Mouse (Mus musculus) limb, embryonic 14.5 days (tissue): Measurements from ENCODE around the gene Rnaseh2b. TPM values are rescaled to one million over a fixed set of nuclear protein-coding genes. Genes with fewer than 3 reads are reported as not detected.
A peak's percentile ranks its signal among the peaks of the same experiment; 100 is the strongest.

Experiments used
- ATAC-seq: fragments of 200-750 bp; cut with Nextera tagmentation; 2 replicates; pipeline ENCODE4 v1.8.0; 2017; ENCODE audit warnings: low read depth, moderate number of reproducible peaks, moderate TSS enrichment; ENCODE audit not compliant: low FRiP score
- DNase-seq: peaks from one replicate; pipeline ENCODE4 v3.0.0-alpha.2; 2015; ENCODE audit warnings: low spot score
- H3K27ac ChIP-seq: fragments of 300-500 bp; sonication (generic); replicated peaks from 2 replicates; pipeline ENCODE4 v1.5.1; 2014; ENCODE audit warnings: low read depth, mild to moderate bottlenecking, low read length, moderate library complexity, mixed read lengths
- H3K27me3 ChIP-seq: fragments of 300-500 bp; sonication (generic); 2 replicates; pipeline ENCODE4 v1.6.1; 2014; ENCODE audit warnings: low read length, mixed read lengths; ENCODE audit not compliant: control insufficient read depth, insufficient read depth
- H3K36me3 ChIP-seq: fragments of 300-500 bp; sonication (generic); 2 replicates; pipeline ENCODE4 v1.6.1; 2014; ENCODE audit warnings: mild to moderate bottlenecking, low read length, moderate library complexity, mixed read lengths; ENCODE audit not compliant: control insufficient read depth, insufficient read depth
- H3K4me1 ChIP-seq: fragments of 300-500 bp; sonication (generic); 2 replicates; pipeline ENCODE4 v1.6.1; 2014; ENCODE audit warnings: antibody characterized with exemption, low read length, mixed read lengths; ENCODE audit not compliant: control insufficient read depth, insufficient read depth
- H3K4me2 ChIP-seq: fragments of 300-500 bp; sonication (generic); replicated peaks from 2 replicates; pipeline ENCODE4 v1.6.1; 2014; ENCODE audit warnings: low read depth, mild to moderate bottlenecking, low read length, moderate library complexity; ENCODE audit not compliant: severe bottlenecking
- H3K4me3 ChIP-seq: fragments of 300-500 bp; sonication (generic); replicated peaks from 2 replicates; pipeline ENCODE4 v1.5.1; 2014; ENCODE audit warnings: low read length
- H3K9ac ChIP-seq: fragments of 300-500 bp; sonication (generic); 2 replicates; pipeline ENCODE4 v1.6.1; 2014; ENCODE audit warnings: mild to moderate bottlenecking, low read depth, low read length, moderate library complexity; ENCODE audit not compliant: severe bottlenecking
- H3K9me3 ChIP-seq: fragments of 300-500 bp; sonication (generic); 2 replicates; pipeline ENCODE4 v1.6.1; 2016; ENCODE audit warnings: low read length; ENCODE audit not compliant: control insufficient read depth
- POLR2A ChIP-seq: fragments of 200-500 bp; IDR thresholded peaks from 2 replicates; pipeline ENCODE4 v1.8.0; 2012; ENCODE audit warnings: inconsistent platforms, mild to moderate bottlenecking, moderate library complexity, borderline replicate concordance; ENCODE audit not compliant: insufficient read depth, insufficient read length; ENCODE audit errors: extremely low read depth
- WGBS: fragments of 180-500 bp; shearing (Covaris S2); extraction: QIAGEN DNeasy Blood & Tissue Kit; methylation state at CpG from one replicate; pipeline ENCODE4 v1.1.7; 2014; 5-methylcytosine and 5-hydroxymethylcytosine counted together
- polyA plus RNA-seq, 2 experiments: library from polyadenylated mRNA; depleted of rRNA in 1 of 2; stranded (reverse) in 1 of 2; unstranded in 1 of 2; fragments of >200 nt; fragmentation: Nextera tagmentation in 1 of 2; extraction: Ambion mirVana in 1 of 2; gene quantifications; 2 replicates each; pipeline versions ENCODE4 v1.2.1 to v1.2.3; 2012 to 2014

The Rnaseh2b gene
- polyA plus RNA-seq, 2 experiments = 29.6 to 58.8 TPM

GRCm38 (mm10) chr14:62309026-62309425 lies 16.6 kb downstream of the Rnaseh2b start:
- Histone ChIP-seq H3K4me2 (no peak overlapping the region), H3K27ac (no peak overlapping the region), H3K36me3 (no peaks in the 10 kb centered on the region), H3K9me3 (no peaks in the 10 kb centered on the region), H3K4me3 (no peak overlapping the region), H3K27me3 (no peaks in the 10 kb centered on the region), H3K9ac (no peak overlapping the region), H3K4me1 (peaks cover 14% of the 10 kb centered on the region; the same call in 1 of the 2 replicates)
- no peak for TF ChIP-seq POLR2A
- DNase-seq = no peak
- 48% methylated on average over 2 of the region's 2 CpGs for WGBS
- no peak for ATAC-seq

DNA sequence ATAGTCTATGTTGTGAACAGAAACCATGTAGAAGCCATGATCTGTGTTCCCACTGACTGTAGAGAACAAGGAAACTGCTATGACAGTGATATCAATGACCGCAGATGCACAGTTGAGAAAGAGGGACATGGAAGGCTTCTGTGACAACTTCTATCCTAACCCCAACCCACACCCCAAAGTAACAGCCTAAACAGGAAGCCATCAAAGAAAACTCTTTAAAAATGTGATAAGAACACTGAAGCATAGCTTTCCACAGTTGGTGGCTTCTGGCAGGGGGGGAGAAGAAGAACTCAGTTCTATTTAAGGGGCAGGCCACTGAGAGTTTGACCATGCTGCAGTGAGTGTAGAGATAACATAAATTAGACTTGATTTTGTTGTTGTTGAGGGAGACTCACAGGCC lies 19.3 kb downstream of the Rnaseh2b start:
- Histone ChIP-seq H3K4me3 (no peak overlapping the region), H3K27me3 (no peaks in the 10 kb centered on the region), H3K4me1 (peaks cover 14% of the 10 kb centered on the region; the same call in 1 of the 2 replicates), H3K27ac (no peak overlapping the region), H3K9ac (no peak overlapping the region), H3K9me3 (no peaks in the 10 kb centered on the region), H3K36me3 (no peaks in the 10 kb centered on the region), H3K4me2 (no peak overlapping the region)
- TF ChIP-seq POLR2A = no peak
- ATAC-seq = no peak
- DNase-seq = no peak
- whole genome bisulfite sequencing = 96% methylated on average over 1 of the region's 1 CpGs

DNA sequence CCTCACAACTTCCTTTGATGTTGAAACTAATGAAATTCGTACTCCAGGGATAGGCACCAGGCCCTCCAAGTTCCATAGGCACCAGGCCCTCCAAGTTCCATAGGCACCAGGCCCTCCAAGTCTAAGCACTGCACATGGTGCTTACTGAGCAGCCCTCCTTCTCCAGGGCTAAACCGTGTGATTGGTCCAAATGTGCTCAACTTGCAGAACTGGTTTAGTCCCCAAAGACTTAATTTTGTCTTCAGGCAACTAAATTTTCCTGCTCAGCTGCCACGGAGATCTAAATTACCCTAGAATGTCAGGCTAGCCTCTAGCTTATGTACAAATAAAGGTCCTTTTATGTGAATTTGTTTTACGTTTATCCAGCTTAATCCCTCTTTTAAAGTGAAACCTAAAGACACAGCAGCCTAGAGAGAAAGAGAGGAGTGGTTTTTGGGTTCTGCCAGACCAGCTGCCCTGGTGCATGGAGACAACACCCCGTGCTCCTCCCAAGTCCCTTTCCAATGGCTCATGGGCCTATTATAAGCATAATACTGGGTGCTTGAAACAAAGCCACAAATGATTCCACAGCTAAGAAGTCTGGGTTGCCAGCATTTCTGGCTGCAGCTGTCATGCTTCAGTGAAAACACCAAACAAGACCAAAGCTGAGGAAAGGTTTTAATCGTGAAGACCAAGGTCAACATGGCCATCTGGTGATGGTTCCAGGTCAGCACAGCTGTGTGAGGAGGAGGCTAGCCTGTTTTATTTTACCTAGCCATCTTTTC lies 30.4 kb downstream of the Rnaseh2b start:
- no peak overlapping the region for H3K4me2 ChIP-seq
- H3K4me3 ChIP-seq = no peak overlapping the region
- H3K36me3 ChIP-seq = no peaks in the 10 kb centered on the region
- H3K9ac ChIP-seq = no peak overlapping the region
- H3K9me3 ChIP-seq = no peaks in the 10 kb centered on the region
- peak; percentile 58 for ATAC-seq
- TF ChIP-seq POLR2A = no peak
- peak; percentile 54 for DNase-seq
- H3K27me3 ChIP-seq = no peaks in the 10 kb centered on the region
- H3K27ac ChIP-seq = 0 out of 2 replicates have a peak overlapping the region, but pooled peaks have one; percentile 3
- WGBS = 31% methylated on average over 6 of the region's 6 CpGs
- H3K4me1 ChIP-seq = peaks cover 13% of the 10 kb centered on the region

DNA sequence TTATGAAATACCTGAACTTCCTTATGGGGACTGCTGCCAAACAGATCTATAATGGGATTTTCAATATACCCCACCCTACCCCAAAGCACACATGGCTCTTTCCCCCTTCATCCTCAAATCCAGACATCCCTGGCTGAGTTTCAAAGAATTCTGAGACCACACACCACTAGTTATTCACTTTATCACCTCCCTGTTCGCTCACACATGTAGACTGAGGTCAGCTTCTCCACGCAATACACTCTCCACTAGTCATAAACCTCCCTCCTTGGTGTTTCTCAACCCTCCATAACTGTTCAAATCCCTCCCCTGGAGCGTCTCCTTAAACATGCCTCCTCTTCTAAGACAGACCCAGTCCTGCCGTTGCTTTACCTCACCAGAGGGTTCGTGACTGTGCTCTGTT lies 31.1 kb downstream of the Rnaseh2b start:
- Histone ChIP-seq H3K9ac (no peak overlapping the region), H3K4me2 (no peak overlapping the region), H3K27me3 (no peaks in the 10 kb centered on the region), H3K4me1 (peaks cover 13% of the 10 kb centered on the region), H3K9me3 (no peaks in the 10 kb centered on the region), H3K27ac (0 out of 2 replicates have a peak overlapping the region, but pooled peaks have one; percentile 33), H3K36me3 (no peaks in the 10 kb centered on the region), H3K4me3 (no peak overlapping the region)
- no peak for TF ChIP-seq POLR2A
- WGBS = 38% methylated on average over 5 of the region's 5 CpGs
- DNase-seq (peak; percentile 66), ATAC-seq (peak; percentile 80)

DNA sequence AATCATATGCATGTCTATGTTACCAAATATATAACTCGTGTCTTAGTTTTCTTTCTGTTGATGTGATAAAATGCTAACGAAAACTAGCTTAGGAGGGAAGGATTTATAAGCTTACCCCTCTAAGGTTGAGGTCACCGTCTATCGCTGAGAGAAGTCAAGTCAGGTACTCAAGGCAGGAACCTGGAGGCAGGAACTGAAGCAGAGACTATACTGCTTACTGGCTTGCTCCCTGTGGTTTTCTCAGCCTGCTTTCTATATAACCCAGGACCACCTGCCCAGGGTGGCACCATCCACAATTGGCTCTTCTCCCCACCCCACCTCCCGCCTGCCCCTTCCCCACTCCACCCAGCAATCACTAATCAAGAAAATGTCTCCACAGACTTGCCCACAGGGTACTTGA lies 32.6 kb downstream of the Rnaseh2b start:
- no peaks in the 10 kb centered on the region for H3K27me3 ChIP-seq
- WGBS = 83% methylated on average over 5 of the region's 5 CpGs
- no peak for ATAC-seq

More for the DNA sequence above, 32.6 kb downstream of the Rnaseh2b start:
- H3K9ac ChIP-seq = no peak overlapping the region
- DNase-seq = no peak
- H3K4me2 ChIP-seq = no peak overlapping the region
- no peak overlapping the region for H3K4me3 ChIP-seq
- H3K4me1 ChIP-seq = peaks cover 13% of the 10 kb centered on the region
- H3K36me3 ChIP-seq = no peaks in the 10 kb centered on the region
- no peak for TF ChIP-seq POLR2A
- no peaks in the 10 kb centered on the region for H3K9me3 ChIP-seq
- no peak overlapping the region for H3K27ac ChIP-seq
